Mouse (Mus musculus) thymus, postnatal 0 days (tissue): ENCODE data around the gene Cd164l2. TPM values are rescaled to one million over a fixed set of nuclear protein-coding genes. Genes with fewer than 3 reads are reported as not detected.

ENCODE experiments used
- DNase-seq: peaks from one replicate; pipeline ENCODE4 v3.0.0-alpha.2; 2015; ENCODE audit warnings: low spot score
- polyA plus RNA-seq: library from polyadenylated mRNA; unstranded; fragments of >200 nt; fragmentation: Nextera tagmentation; extraction: Ambion mirVana; gene quantifications from 2 replicates; pipeline ENCODE4 v1.2.1, GENCODE M21; 2015

Cd164l2 gene
- polyA plus RNA-seq, 1 experiment from 2014 or later: 1.1 TPM

GRCm38 (mm10) chr4:133194482-133194881 is 17.4 kb upstream of the Cd164l2 start:
- no peak for DNase-seq

GRCm38 (mm10) chr4:133195014-133195413 is 16.9 kb upstream of the Cd164l2 start:
- DNase-seq: no peak

- no peak for DNase-seq
Measured at GRCm38 (mm10) chr4:133196136-133196535, 15.8 kb upstream of the Cd164l2 start.

DNA sequence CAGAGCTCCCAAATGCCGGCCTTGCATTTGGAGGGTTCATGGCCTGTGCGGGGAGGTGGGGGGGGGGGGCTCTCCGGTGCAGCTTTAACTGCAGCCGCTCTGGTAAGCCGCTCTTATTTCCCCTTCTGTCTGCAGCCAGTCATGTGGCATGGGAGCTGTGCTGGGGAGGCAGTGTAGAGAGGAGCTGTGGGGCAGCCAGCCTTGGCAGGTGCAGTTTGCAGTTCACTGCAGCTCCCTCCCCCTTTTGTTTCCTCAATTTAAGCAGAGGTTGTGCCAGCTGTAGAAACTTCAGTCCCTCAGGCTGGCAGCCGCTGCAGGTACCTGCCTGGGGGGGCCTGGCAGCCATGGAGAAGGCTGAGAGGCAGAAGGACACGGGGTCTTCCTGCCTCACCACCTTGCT is 15.1 kb upstream of the Cd164l2 start:
- DNase-seq: peak; percentile 76

- no peak for DNase-seq
Measured at GRCm38 (mm10) chr4:133197355-133197754, 14.6 kb upstream of the Cd164l2 start.

GRCm38 (mm10) chr4:133197801-133198286 is 14.1 kb upstream of the Cd164l2 start:
- no peak for DNase-seq

- no peak for DNase-seq
Measured at GRCm38 (mm10) chr4:133198337-133199180, 13.4 kb upstream of the Cd164l2 start.

DNA sequence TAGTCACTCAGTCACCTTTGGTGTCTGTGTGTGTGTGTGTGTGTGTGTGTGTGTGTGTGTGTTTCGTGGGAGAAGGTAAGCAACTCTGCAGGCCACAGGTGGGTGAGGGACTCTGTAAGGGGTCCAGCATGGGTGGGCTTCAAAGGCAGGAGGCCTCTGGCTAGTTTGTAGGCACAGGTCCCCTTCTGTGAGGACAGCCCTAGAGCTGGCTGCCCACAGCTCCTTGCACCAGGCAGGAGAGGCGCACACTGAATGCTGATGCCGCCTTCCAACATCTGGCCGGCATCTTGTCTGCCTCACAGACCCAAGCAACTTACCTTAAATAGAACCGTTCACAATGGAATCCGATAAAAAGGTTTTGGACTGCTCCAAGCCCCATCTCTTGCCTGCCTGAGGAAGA is 12.2 kb upstream of the Cd164l2 start:
- DNase-seq: no peak

- no peak for DNase-seq
Measured at GRCm38 (mm10) chr4:133200343-133200742, 11.6 kb upstream of the Cd164l2 start.

DNA sequence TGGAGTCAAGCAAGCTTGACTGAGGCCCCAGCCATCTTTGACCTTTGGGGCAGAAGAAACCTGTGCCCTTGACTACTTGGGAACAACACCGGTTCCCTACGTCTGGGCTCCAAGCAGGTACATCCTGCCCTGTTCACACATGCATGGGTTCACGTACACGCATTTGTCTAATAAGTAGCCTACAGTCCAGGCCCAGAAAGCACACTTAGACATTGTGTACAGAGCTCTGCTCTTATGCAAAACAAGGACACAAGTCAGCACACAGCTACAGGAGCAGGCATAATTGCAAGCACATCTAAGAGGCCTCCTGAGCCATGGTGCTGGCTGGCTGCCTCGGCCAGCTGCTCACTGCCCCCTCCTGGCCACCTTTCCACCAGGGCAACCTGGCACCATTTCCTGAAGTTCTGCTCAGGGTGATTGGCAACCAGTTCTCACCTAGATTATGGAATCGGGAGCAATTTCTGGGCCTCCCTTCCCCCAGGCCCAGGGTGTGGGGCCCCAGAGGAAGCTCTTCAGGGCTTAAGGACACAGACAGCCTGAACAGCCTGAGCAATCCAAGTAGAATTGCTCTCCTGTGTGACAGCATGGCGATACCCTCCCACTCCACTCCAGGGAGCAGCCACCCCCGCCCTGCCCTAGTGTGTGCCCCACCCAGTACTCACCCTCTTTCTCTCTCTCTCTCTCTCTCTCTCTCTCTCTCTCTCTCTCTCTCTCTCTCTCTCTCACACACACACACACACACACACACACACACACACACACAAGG is 10.7 kb upstream of the Cd164l2 start:
- peak; percentile 61 for DNase-seq

DNA sequence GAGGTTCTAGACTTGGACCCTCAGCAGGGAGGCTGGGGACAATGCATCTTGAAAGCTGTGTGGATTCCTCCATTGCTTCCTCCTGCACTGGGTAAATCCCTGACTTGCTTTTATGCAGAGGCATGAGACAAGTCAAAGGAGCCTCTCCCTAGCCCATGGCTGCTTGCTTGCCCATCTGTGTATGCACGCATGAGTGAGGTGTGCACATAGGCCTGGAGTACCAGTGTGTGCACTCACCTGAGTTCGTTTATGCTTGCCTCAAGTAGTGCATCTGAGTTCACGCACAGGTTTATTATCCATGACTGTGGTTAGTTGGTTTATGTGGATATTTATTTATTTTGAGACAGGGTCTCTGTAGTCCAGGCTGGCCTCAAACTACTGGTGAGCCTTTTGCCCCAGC is 9.7 kb upstream of the Cd164l2 start:
- DNase-seq: no peak

GRCm38 (mm10) chr4:133203591-133203990 is 8.3 kb upstream of the Cd164l2 start:
- DNase-seq: no peak

DNA sequence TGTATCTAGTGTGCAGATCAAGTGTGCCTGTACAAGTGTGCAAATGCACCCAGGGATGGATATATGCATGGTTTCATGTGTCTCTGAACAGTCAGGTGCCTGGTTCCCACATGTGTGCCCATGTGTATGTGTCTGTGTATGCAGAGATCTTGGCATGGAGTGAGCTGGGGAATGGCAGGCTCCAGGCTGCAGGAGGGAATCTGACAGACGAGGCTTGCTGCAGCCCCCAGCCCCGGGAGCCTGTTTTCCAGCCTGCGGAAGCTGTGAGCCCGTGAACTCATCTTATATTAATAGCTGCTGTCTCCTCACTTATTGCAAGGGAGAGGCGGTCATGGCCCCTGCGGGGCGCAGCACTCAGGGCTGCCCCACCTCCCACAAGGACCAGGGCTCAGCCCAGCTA is 7.6 kb upstream of the Cd164l2 start:
- no peak for DNase-seq

DNA sequence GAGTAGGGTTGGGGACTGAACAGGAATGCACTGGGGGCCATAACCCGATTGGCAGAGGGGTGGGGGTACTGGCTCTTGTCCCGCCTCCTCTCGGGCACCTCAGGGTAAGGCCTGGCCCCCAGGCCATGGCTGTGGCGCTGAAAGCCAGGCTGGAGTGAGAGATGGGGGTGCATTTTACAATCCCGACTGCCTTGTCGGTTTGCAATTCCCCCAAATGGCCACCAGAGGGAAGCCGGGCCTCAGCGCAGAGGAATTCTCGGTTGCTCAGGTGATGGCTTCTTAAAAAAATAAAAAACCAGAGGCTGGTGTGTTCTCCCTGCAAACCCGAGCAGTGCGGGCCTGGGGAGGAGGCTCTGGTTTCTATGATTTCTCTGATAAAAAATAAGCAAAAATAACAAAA is 2.6 kb upstream of the Cd164l2 start:
- peak; percentile 80 for DNase-seq

- DNase-seq: no peak
Measured at GRCm38 (mm10) chr4:133210023-133210787, 1.7 kb upstream of the Cd164l2 start.

DNA sequence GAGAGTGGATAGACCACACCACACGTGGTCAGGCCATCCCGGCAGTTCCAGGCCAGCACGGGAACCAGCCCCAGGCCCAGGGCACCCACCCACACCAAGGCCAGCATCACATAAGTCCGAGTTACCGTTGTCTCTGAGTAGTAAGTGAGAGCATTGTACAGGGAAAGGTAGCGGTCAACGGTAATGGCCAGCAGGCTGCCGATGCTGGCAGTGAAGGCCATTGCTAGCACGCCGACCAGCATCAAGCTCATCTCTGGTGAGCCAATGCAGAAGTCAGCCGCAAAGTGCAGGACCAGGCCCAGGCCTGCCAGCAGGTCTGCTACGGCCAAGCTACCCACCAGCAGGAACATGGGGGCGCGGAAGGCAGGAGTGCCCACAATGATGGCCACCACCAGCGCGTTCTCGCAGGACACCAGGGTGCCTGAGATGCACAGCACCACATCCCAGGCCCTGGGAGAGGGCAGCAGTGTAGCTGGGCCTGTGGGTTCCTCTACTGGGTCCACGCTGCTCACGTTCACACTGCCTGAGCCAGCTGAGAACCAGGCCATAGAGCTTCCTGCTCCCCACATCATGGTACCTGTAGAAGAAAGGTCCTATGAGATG is 1.0 kb upstream of the Cd164l2 start:
- no peak for DNase-seq

- peak; percentile 60 for DNase-seq
Measured at GRCm38 (mm10) chr4:133212562-133213267, 784 bp downstream of the Cd164l2 start.

DNA sequence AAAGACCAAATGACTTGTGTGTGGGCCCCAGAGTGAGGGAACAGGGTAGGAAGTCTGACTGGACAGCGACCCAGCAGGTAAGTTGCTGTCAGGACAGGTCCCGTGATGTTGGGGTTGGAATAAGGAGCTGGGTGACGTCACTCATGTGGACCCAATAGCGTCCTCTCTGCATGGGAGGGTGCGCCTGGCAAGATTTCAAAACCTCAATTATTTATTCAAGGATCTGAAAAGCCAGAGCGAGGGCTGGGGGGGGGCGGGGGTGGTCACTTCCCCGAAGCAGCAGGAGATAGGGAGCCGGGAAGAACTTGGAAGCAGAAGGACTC is 1.3 kb downstream of the Cd164l2 start:
- DNase-seq: no peak

DNA sequence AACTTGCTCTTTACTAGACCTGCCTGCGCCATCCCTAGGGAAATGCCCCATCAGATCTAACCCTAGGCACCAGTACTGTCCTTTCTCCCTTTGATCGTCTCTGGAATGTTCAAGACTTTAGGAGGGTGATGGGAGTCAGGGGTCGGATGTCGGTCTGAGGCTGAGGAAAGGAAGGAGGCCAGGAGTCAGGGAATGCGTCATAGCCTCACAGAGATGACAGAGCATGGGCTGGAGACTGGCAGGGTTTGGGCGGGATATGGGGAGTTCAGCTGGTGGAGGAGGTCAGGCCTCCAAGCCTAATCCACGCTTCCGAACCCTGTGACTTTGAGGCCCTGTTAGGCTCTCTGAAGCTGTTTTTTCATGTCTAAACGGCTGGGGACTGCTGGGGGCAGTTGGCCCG is 1.7 kb downstream of the Cd164l2 start:
- no peak for DNase-seq

- peak; percentile 74 for DNase-seq
Measured at GRCm38 (mm10) chr4:133217641-133218040, 5.7 kb downstream of the Cd164l2 start.

GRCm38 (mm10) chr4:133218745-133219144 is 6.8 kb downstream of the Cd164l2 start:
- no peak for DNase-seq
